Mouse (Mus musculus): ENCODE results near the gene Rusc2. TPM values are rescaled to one million over a fixed set of nuclear protein-coding genes. Genes with fewer than 3 reads are reported as not detected.

The Rusc2 gene
- total and polyA plus RNA-seq, 2 experiments, result 14.2 to 17.5 TPM

DNA sequence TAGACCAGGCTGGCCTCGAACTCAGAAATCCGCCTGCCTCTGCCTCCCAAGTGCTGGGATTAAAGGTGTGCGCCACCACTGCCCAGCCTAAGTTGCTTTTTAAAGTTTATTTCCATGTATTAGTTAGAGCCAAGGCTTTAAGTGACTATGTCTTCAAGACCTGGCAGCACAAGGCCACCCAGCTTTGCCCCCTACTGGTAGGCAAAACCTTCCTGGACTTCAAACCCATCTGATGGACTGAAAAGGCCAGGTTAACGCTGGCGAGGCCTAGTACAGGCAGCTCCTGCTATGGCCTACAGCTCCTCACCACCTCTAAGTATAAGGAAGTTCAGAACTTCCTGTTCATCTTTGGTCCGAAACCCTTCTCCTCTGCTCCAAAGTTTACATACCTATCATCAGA lies 94.8 kb downstream of the Rusc2 start:
- TF ChIP-seq POLR2A (IDR thresholded peaks at IDR 0.05; ENCODE audit: extremely low read depth, insufficient read depth, low read length) (no peak), CTCF (IDR thresholded peaks at IDR 0.05; ENCODE audit: low read depth, low read length) (peak; percentile 26; the same call in 1 of the 2 replicates)
- Histone ChIP-seq H3K4me3 (ENCODE audit: insufficient read depth, low read depth, low read length) (no peak overlapping the region), H3K36me3 (ENCODE audit: control insufficient read depth, insufficient read depth, low read length) (no peaks in the 10 kb centered on the region), H3K27me3 (ENCODE audit: control insufficient read depth, insufficient read depth, low read length) (no peaks in the 10 kb centered on the region), H3K79me2 (ENCODE audit: control insufficient read depth, insufficient read depth, low read length) (no peaks in the 10 kb centered on the region), H3K9ac (ENCODE audit: low read depth, low read length) (no peak overlapping the region), H3K4me1 (ENCODE audit: control insufficient read depth, insufficient read depth, low read length) (peaks cover 3% of the 10 kb centered on the region; the same call in 1 of the 2 replicates), H3K27ac (replicated peaks; ENCODE audit: insufficient read depth, low read depth, low read length) (no peak overlapping the region)
- 92% methylated on average over 6 of the region's 6 CpGs for WGBS
- no peak for DNase-seq (ENCODE audit: extremely low read depth, low read depth, low spot score)

Other genes starting within 250 kb of the Rusc2 start
- 0.13 and 0.28 TPM in 2 replicates for gene Atp8b5, start 114.8 kb upstream of the Rusc2 start, total RNA-seq (2014; rRNA removed)
- gene Atp8b5, start 114.8 kb upstream of the Rusc2 start, polyA plus RNA-seq (2012; rRNA removed), result 0.44 and 0.47 TPM in 2 replicates
- gene Fam166b, start 47.2 kb downstream of the Rusc2 start, total RNA-seq (2014; rRNA removed), result not detected in 2 replicates
- not detected in 2 replicates for gene Fam166b, start 47.2 kb downstream of the Rusc2 start, polyA plus RNA-seq (2012; rRNA removed)
- gene Tesk1, start 60.0 kb downstream of the Rusc2 start, total RNA-seq (2014; rRNA removed), result 3.0 and 3.2 TPM in 2 replicates
- 25.0 and 28.3 TPM in 2 replicates for gene Tesk1, start 60.0 kb downstream of the Rusc2 start, polyA plus RNA-seq (2012; rRNA removed)
- gene Cd72, start 72.6 kb downstream of the Rusc2 start, total RNA-seq (2014; rRNA removed), result 2.8 and 3.6 TPM in 2 replicates
- gene Cd72, start 72.6 kb downstream of the Rusc2 start, polyA plus RNA-seq (2012; rRNA removed), result 1.3 and 4.9 TPM in 2 replicates
- not detected in 2 replicates for gene Sit1, start 101.8 kb downstream of the Rusc2 start, total RNA-seq (2014; rRNA removed)
- gene Sit1, start 101.8 kb downstream of the Rusc2 start, polyA plus RNA-seq (2012; rRNA removed), result 0.13 and 0.51 TPM in 2 replicates
- 190 and 221 TPM in 2 replicates for gene Ccdc107, start 110.9 kb downstream of the Rusc2 start, total RNA-seq (2014; rRNA removed)
- 260 and 344 TPM in 2 replicates for gene Ccdc107, start 110.9 kb downstream of the Rusc2 start, polyA plus RNA-seq (2012; rRNA removed)
- gene Arhgef39, start 117.7 kb downstream of the Rusc2 start, total RNA-seq (2014; rRNA removed), result 0.74 and 0.94 TPM in 2 replicates
- 0.81 and 1.4 TPM in 2 replicates for gene Arhgef39, start 117.7 kb downstream of the Rusc2 start, polyA plus RNA-seq (2012; rRNA removed)
- 0.20 and 0.28 TPM in 2 replicates for gene Car9, start 125.0 kb downstream of the Rusc2 start, total RNA-seq (2014; rRNA removed)
- 0.14 and 0.20 TPM in 2 replicates for gene Car9, start 125.0 kb downstream of the Rusc2 start, polyA plus RNA-seq (2012; rRNA removed)
- gene Tpm2, start 141.8 kb downstream of the Rusc2 start, total RNA-seq (2014; rRNA removed), result 1.8 and 8.4 TPM in 2 replicates
- gene Tpm2, start 141.8 kb downstream of the Rusc2 start, polyA plus RNA-seq (2012; rRNA removed), result 3.8 TPM in 2 replicates
- 37.8 and 41.1 TPM in 2 replicates for gene Creb3, start 180.4 kb downstream of the Rusc2 start, total RNA-seq (2014; rRNA removed)
- 47.9 and 62.0 TPM in 2 replicates for gene Creb3, start 180.4 kb downstream of the Rusc2 start, polyA plus RNA-seq (2012; rRNA removed)
- gene Tln1, start 180.7 kb downstream of the Rusc2 start, total RNA-seq (2014; rRNA removed), result 39.9 and 42.8 TPM in 2 replicates
- 29.9 and 38.6 TPM in 2 replicates for gene Tln1, start 180.7 kb downstream of the Rusc2 start, polyA plus RNA-seq (2012; rRNA removed)
- 15.9 and 18.7 TPM in 2 replicates for gene Rgp1, start 196.7 kb downstream of the Rusc2 start, total RNA-seq (2014; rRNA removed)
- 33.2 and 44.5 TPM in 2 replicates for gene Rgp1, start 196.7 kb downstream of the Rusc2 start, polyA plus RNA-seq (2012; rRNA removed)
- gene Gba2, start 196.9 kb downstream of the Rusc2 start, total RNA-seq (2014; rRNA removed), result 5.1 and 5.3 TPM in 2 replicates
- gene Gba2, start 196.9 kb downstream of the Rusc2 start, polyA plus RNA-seq (2012; rRNA removed), result 8.9 and 10.9 TPM in 2 replicates
- gene Msmp, start 202.5 kb downstream of the Rusc2 start, total RNA-seq (2014; rRNA removed), result not detected in 2 replicates
- not detected in 2 replicates for gene Msmp, start 202.5 kb downstream of the Rusc2 start, polyA plus RNA-seq (2012; rRNA removed)
- 22.9 and 29.2 TPM in 2 replicates for gene Npr2, start 250.0 kb downstream of the Rusc2 start, total RNA-seq (2014; rRNA removed)
- gene Npr2, start 250.0 kb downstream of the Rusc2 start, polyA plus RNA-seq (2012; rRNA removed), result 24.1 and 39.1 TPM in 2 replicates